Mouse (Mus musculus): ENCODE measurements around the gene Romo1.
"Not testable (repeated sequence)": the region's sequence is repeated elsewhere in the genome, so short reads cannot be mapped to it uniquely, and the experiment has no call there.

Romo1 gene

GRCm38 (mm10) chr2:156180094-156180821, 36.4 kb downstream of the Romo1 start, which contains the start of gene Rbm39:
Gene Rbm39 (minus strand): TSS chr2:156180238.
- peak; percentile 99 for DNase-seq

- DNase-seq: no peak
Observed at GRCm38 (mm10) chr2:156180824-156181590, 37.2 kb downstream of the Romo1 start.

- DNase-seq: no peak
Observed at GRCm38 (mm10) chr2:156181592-156181991, 37.8 kb downstream of the Romo1 start.

GRCm38 (mm10) chr2:156189241-156189640, 45.4 kb downstream of the Romo1 start:
- not testable (repeated sequence) for DNase-seq

- DNase-seq: no peak
Observed at GRCm38 (mm10) chr2:156190004-156190896, 46.4 kb downstream of the Romo1 start.

GRCm38 (mm10) chr2:156191540-156191939, 47.7 kb downstream of the Romo1 start:
- DNase-seq: no peak

GRCm38 (mm10) chr2:156192068-156192467, 48.2 kb downstream of the Romo1 start:
- no peak for DNase-seq

- DNase-seq: no peak
Observed at GRCm38 (mm10) chr2:156193066-156193862, 49.4 kb downstream of the Romo1 start.

- DNase-seq: no peak
Observed at GRCm38 (mm10) chr2:156194571-156194970, 50.7 kb downstream of the Romo1 start.

All from kidney, adult 11 months (tissue).